Mouse (Mus musculus): ENCODE data around the gene Grsf1. TPM values are rescaled to one million over a fixed set of nuclear protein-coding genes. Genes with fewer than 3 reads are reported as not detected.

Gene Grsf1
- 82.0 and 82.7 TPM in 2 replicates for polyA plus RNA-seq (2015; fragmentation: Nextera tagmentation; extraction: Ambion mirVana)

DNA sequence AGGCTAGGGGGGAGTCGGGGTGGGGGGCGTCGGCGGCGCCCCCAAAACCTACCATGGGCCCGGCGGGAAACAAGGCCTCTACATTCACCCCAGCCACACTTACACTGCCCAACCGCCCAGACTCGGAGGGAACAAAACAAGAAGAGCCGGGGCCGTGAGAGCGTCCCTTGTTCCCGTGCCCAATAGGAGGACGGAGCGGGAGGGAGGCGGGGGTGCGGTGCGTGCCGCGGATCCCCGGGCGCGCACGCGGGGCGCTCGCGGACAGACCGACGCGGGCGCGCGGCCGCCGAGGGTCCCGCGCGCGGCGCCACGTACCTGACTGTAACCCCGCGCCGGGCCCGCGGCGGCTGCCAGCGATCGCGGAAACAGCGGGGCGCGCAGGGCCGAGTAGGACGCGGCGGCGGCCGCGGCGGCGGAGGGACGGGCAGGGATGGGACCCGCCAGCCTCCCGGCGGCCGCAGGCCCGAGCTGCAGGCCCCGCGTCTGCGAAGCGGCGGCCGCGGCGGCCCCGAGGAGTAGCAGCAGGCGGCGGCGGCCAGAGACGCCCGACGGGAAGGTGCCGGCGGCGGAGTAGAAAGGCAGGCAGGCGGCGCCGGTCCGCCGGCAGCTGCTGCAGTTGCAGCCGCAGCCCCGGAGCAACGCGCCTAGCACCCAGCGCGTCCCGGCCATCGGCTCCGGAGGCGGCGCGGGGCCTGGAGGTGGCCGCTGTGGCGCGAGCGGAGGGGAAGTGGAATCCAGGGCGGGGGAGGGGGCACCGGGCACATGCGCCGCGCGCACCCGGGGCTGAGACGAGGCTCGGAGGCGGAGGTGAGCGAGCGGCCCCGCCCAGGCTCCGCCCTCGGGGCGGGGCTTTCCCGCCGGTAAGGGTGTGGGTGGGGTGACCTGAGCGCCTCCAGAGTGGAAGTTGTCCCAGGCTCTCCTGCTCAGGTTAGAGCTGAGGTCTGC, at the start of gene Grsf1:
Gene Grsf1, minus strand, starts transcription at position 729 of the 945 bp plus-strand sequence.
- Histone ChIP-seq H3K4me1 (replicated peaks; ENCODE audit: insufficient read depth, low read length) (no peaks in the 10 kb centered on the region), H3K36me3 (ENCODE audit: insufficient read depth, low read length) (no peaks in the 10 kb centered on the region), H3K27ac (peak within 1 kb of the TSS; percentile 99), H3K4me3 (replicated peaks; ENCODE audit: low read depth, low read length) (peak within 1 kb of the TSS; percentile 61), H3K9me3 (replicated peaks; ENCODE audit: low read length) (no peaks in the 10 kb centered on the region), H3K9ac (ENCODE audit: low read depth, low read length) (peak within 1 kb of the TSS; percentile 98), H3K27me3 (ENCODE audit: insufficient read depth, low read length) (no peaks in the 10 kb centered on the region), H3K4me2 (ENCODE audit: low read length) (peak within 1 kb of the TSS; percentile 58)
- under 1% methylated on average over 81 of the region's 127 CpGs for WGBS
- ATAC-seq (replicated peaks; ENCODE audit: low FRiP score, low read depth) = peak; percentile 90
- TF ChIP-seq CTCF (IDR thresholded peaks at IDR 0.05; ENCODE audit: low read depth) = no peak
- DNase-seq (ENCODE audit: low spot score) = peak; percentile 88

DNA sequence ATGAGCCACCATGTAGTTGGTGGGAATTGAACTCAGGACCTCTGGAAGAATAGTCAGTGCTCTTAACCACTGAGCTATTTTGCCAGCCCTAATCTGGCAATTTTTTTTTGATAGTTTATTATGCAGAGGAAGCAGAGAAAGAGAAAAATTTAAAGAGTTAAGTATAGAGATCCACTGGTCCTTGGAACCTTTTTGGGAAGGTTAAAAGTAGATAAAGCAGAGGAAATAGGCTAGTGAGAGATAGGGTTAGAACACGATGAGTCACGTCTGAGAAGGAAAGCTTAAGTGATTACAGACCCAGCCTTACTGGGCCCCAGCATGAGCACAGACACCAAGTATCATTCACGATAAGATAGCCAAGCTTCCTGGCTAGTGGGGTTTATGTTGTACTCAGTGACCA, 48.1 kb upstream of the Grsf1 start:
- TF ChIP-seq CTCF (IDR thresholded peaks at IDR 0.05; ENCODE audit: low read depth) = no peak
- H3K27ac ChIP-seq = no peak overlapping the region

DNA sequence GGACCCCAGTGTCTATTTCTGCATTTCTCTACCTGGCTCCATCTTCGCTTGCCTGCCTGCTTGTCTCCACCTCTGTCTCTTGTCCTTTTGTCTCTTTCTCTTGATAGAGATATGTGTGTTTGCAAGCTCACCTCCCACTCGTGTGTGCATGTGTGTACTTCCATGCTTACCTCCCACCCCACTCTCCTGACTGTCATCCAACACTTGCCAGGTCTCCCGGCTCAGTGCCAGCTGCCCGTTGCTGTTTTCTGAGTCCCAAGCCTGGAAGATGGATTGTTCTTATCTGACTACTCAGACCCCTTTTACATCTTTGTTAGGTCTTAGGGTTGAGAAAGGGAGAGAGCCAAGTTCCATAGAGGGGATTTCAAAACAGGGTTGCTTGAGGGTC, 46.2 kb upstream of the Grsf1 start:
- no peak for DNase-seq (ENCODE audit: low spot score)
- Histone ChIP-seq H3K27ac (no peak overlapping the region), H3K9ac (ENCODE audit: low read depth, low read length) (peak overlapping the region; percentile 90), H3K27me3 (ENCODE audit: insufficient read depth, low read length) (no peaks in the 10 kb centered on the region), H3K9me3 (replicated peaks; ENCODE audit: low read length) (no peaks in the 10 kb centered on the region), H3K4me3 (replicated peaks; ENCODE audit: low read depth, low read length) (peak overlapping the region; percentile 93), H3K36me3 (ENCODE audit: insufficient read depth, low read length) (no peaks in the 10 kb centered on the region), H3K4me1 (replicated peaks; ENCODE audit: insufficient read depth, low read length) (peaks cover 4% of the 10 kb centered on the region; the same call in 1 of the 2 replicates), H3K4me2 (ENCODE audit: low read length) (peak overlapping the region; percentile 96)
- no peak for ATAC-seq (replicated peaks; ENCODE audit: low FRiP score, low read depth)
- TF ChIP-seq CTCF (IDR thresholded peaks at IDR 0.05; ENCODE audit: low read depth) = no peak
- WGBS = 8% methylated on average over 4 of the region's 4 CpGs

More for the DNA sequence above, 48.1 kb upstream of the Grsf1 start:
- Histone ChIP-seq H3K9me3 (replicated peaks; ENCODE audit: low read length) (no peaks in the 10 kb centered on the region), H3K4me3 (replicated peaks; ENCODE audit: low read depth, low read length) (no peak overlapping the region), H3K36me3 (ENCODE audit: insufficient read depth, low read length) (no peaks in the 10 kb centered on the region), H3K9ac (ENCODE audit: low read depth, low read length) (no peak overlapping the region), H3K27me3 (ENCODE audit: insufficient read depth, low read length) (no peaks in the 10 kb centered on the region), H3K4me2 (ENCODE audit: low read length) (no peak overlapping the region), H3K4me1 (replicated peaks; ENCODE audit: insufficient read depth, low read length) (peaks cover 4% of the 10 kb centered on the region; the same call in 1 of the 2 replicates)
- no peak for DNase-seq (ENCODE audit: low spot score)
- 62% methylated on average over 3 of the region's 3 CpGs for WGBS
- ATAC-seq (replicated peaks; ENCODE audit: low FRiP score, low read depth) = no peak

DNA sequence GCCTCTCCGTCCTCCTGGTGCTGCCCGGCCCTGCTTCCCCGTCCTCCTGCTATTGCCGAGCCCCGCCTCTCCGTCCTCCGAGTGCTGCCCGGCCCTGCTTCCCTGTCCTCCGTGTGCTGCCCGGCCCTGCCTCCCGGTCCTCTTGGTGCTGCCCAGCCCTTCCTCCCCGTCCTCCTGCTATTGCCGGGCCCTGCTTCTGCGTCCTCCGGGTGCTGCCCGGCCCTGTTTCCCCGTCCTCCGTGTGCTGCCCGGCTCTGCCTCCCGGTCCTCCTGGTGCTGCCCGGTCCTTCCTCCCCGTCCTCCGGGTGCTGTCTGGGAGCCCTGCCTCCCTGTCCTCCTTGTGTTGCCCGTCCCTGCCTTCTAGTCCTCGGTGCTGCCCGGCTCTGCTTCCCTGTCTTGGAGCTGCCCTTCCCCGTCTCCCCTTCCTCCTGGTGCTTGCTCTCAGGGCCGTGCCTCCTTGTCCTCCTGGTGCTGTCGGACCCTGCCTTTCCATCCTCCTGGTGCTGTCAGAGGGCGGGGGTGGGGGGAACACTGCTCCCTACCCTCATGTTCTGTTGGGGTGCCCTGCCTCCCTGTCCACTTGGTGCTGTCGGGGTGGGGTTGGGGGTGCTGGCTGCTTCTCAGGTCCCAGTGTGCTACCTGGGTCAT, 45.7 kb upstream of the Grsf1 start:
- DNase-seq (ENCODE audit: low spot score) (peak; percentile 59), ATAC-seq (replicated peaks; ENCODE audit: low FRiP score, low read depth) (peak; percentile 41)
- WGBS = under 1% methylated on average over 31 of the region's 31 CpGs

DNA sequence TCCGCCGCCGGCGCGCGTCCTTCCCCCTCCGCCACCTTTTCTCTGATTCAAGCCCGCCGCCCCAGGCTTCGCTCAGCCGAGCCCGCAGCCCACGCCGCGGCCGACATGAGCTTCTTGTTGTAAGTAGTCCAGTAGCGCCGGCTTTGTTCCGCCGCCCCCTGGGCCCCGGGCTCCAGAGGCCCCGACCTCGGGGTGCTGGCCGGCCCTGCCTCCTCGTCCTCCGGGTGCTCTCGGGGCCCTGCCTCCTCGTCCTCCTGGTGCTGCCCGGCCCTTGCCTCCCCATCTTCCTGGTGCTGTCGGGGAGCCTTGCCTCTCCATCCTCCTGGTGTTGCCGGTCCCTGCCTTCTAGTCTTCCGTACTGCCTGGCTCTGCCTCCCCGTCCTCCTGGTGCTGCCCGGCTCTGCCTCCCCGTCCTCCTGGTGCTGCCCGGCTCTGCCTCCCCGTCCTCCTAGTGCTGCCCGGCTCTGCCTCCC, 45.1 kb upstream of the Grsf1 start:
- H3K27ac ChIP-seq = peak overlapping the region; percentile 97
- peak overlapping the region; percentile 96 for H3K4me2 ChIP-seq (ENCODE audit: low read length)
- peak overlapping the region; percentile 93 for H3K4me3 ChIP-seq (replicated peaks; ENCODE audit: low read depth, low read length)
- TF ChIP-seq CTCF (IDR thresholded peaks at IDR 0.05; ENCODE audit: low read depth) = no peak
- no peaks in the 10 kb centered on the region for H3K27me3 ChIP-seq (ENCODE audit: insufficient read depth, low read length)
- ATAC-seq (replicated peaks; ENCODE audit: low FRiP score, low read depth) (peak; percentile 64), DNase-seq (ENCODE audit: low spot score) (peak; percentile 46)
- peak overlapping the region; percentile 90 for H3K9ac ChIP-seq (ENCODE audit: low read depth, low read length)
- H3K9me3 ChIP-seq (replicated peaks; ENCODE audit: low read length) = no peaks in the 10 kb centered on the region
- H3K36me3 ChIP-seq (ENCODE audit: insufficient read depth, low read length) = no peaks in the 10 kb centered on the region
- WGBS = under 1% methylated on average over 31 of the region's 38 CpGs
- H3K4me1 ChIP-seq (replicated peaks; ENCODE audit: insufficient read depth, low read length) = peaks cover 4% of the 10 kb centered on the region; the same call in 1 of the 2 replicates

More for the DNA sequence above, 45.7 kb upstream of the Grsf1 start:
- peak overlapping the region; percentile 90 for H3K9ac ChIP-seq (ENCODE audit: low read depth, low read length)
- H3K4me3 ChIP-seq (replicated peaks; ENCODE audit: low read depth, low read length) = peak overlapping the region; percentile 93
- no peak for TF ChIP-seq CTCF (IDR thresholded peaks at IDR 0.05; ENCODE audit: low read depth)
- H3K27me3 ChIP-seq (ENCODE audit: insufficient read depth, low read length) = no peaks in the 10 kb centered on the region
- H3K4me2 ChIP-seq (ENCODE audit: low read length) = peak overlapping the region; percentile 96
- peak overlapping the region; percentile 97; the same call in 1 of the 2 replicates for H3K27ac ChIP-seq
- peaks cover 4% of the 10 kb centered on the region; the same call in 1 of the 2 replicates for H3K4me1 ChIP-seq (replicated peaks; ENCODE audit: insufficient read depth, low read length)
- H3K36me3 ChIP-seq (ENCODE audit: insufficient read depth, low read length) = no peaks in the 10 kb centered on the region
- no peaks in the 10 kb centered on the region for H3K9me3 ChIP-seq (replicated peaks; ENCODE audit: low read length)

Data from kidney, postnatal 0 days (tissue).